Mouse (Mus musculus) liver, adult 10 weeks (tissue): ENCODE results near the gene Ckap4. TPM values are rescaled to one million over a fixed set of nuclear protein-coding genes. Genes with fewer than 3 reads are reported as not detected.

ENCODE experiments used
- polyA plus RNA-seq: library from polyadenylated mRNA; stranded (reverse); fragments of 350-450 nt; fragmentation: Illumina TruSeq; extraction: RNeasy Lipid Tissue Mini Kit (QIAGEN cat#74804); gene quantifications from one replicate; pipeline ENCODE4 v1.2.3, GENCODE M21; 2014; ENCODE audit warnings: low read depth, low replicate concordance

The Ckap4 gene
- polyA plus RNA-seq, result 1.3 TPM

GRCm38 (mm10) chr10:84533912-84534671, at the start of gene Ckap4:
Gene Ckap4, minus strand, starts transcription at chr10:84534062.

GRCm38 (mm10) chr10:84576395-84577070, 42.7 kb upstream of the Ckap4 start, which contains the start of gene Tcp11l2:
Gene Tcp11l2, plus strand, starts transcription at chr10:84576626.

Other genes with a start within 250 kb of the Ckap4 start
- gene Nuak1, start 93.5 kb downstream of the Ckap4 start, polyA plus RNA-seq, result 0.82 TPM
- gene Tcp11l2, start 42.6 kb upstream of the Ckap4 start, polyA plus RNA-seq, result 22.8 TPM
- gene Polr3b, start 88.2 kb upstream of the Ckap4 start, polyA plus RNA-seq, result 6.6 TPM
- gene Rfx4, start 222.0 kb upstream of the Ckap4 start, polyA plus RNA-seq, result 6.7 TPM